Comparison of ENCODE assay signal across 9 mouse cellular contexts in the genomic region with DNA sequence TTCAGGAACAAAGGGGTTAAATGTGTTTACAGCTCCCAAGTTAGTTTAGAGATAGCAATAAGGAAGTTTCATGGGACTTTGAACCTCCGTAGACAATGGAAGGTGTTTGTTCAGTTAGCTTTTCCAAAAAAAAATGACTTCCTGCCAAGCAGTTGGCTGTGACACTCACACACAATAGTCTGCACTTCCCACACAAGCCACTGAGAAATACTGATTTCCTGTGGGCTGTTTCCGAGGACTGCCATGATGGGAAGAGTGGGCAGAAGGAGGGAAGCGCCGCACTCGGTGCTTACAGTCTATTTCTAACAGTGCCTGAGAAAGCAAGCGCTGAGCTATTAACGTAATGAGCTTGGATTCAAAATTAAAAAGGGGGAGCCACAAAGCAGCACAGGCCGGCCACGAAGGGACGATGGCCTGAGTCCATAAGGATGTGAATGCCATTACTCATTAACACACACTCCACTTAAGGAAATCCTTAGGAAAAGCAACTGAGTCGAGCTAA.
DNase-seq lines count a peak whose midpoint lies in the region; ATAC-seq and TF ChIP-seq lines count a peak whose summit lies in the region.
"Had no signal": no experiment of that assay in that cellular context is flagged by ENCODE, and none has a peak within 500 bp of the region (broad histone marks: within the 10 kb centered on the region; RNA-seq: fewer than 3 reads in every experiment).

No protein-coding gene starts in this region.

- no peaks in the 10 kb centered on the region for H3K36me3 ChIP-seq in stomach, postnatal 0 days (ENCODE audit: control insufficient read depth, insufficient read depth, low read length)

- no peak overlapping the region for H3K9ac ChIP-seq in stomach, postnatal 0 days (ENCODE audit: low read length)

- no peak overlapping the region for H3K4me3 ChIP-seq in cortical plate, adult 2 months (ENCODE audit: insufficient read depth, low read length)
- no peak overlapping the region for H3K4me3 ChIP-seq in stomach, postnatal 0 days (ENCODE audit: low read depth, low read length)

- WGBS in stomach, postnatal 0 days: 70% methylated on average over 11 of the region's 11 CpGs

- H3K9me3 ChIP-seq in stomach, postnatal 0 days (ENCODE audit: control insufficient read depth, low read length): no peaks in the 10 kb centered on the region

- intact Hi-C loops in heart, postnatal 25 days (cut with DNase I): no loop called here

- TF ChIP-seq CTCF in cortical plate, adult 2 months (IDR thresholded peaks at IDR 0.05; ENCODE audit: extremely low read depth, insufficient read depth, low read length): no peak
- peak; percentile 5; the same call in 1 of the 2 replicates for TF ChIP-seq CTCF in stomach, postnatal 0 days (IDR thresholded peaks at IDR 0.05; ENCODE audit: low read depth)

- peak overlapping the region; percentile 50; the same call in 1 of the 2 replicates for H3K27ac ChIP-seq in cortical plate, adult 2 months (ENCODE audit: insufficient read depth, low read length)
- H3K27ac ChIP-seq in stomach, postnatal 0 days (replicated peaks): no peak overlapping the region
- H3K27ac ChIP-seq: macrophage had no signal

- H3K27me3 ChIP-seq in stomach, postnatal 0 days (ENCODE audit: control insufficient read depth, insufficient read depth, low read length): no peaks in the 10 kb centered on the region

- peak; percentile 10 for DNase-seq in embryo, embryonic 11 days
- DNase-seq in embryo, embryonic 10.5 days (ENCODE audit: low spot score): no peak
- peak; percentile 6 for DNase-seq in heart, postnatal 25 days (ENCODE audit: low spot score)
- peak; percentile 14 to 27 for DNase-seq in layer of hippocampus, postnatal 10 days (ENCODE audit: low spot score in 2 of 2)
- peak; percentile 17 for DNase-seq in stomach, postnatal 0 days (ENCODE audit: low spot score)
- DNase-seq in spleen, postnatal 36 days (ENCODE audit: low spot score in 2 of 2): no peak

- TF ChIP-seq EP300 in stomach, postnatal 0 days (optimal IDR thresholded peaks at IDR 0.05): no peak

- H3K4me1 ChIP-seq in cortical plate, adult 2 months (ENCODE audit: control insufficient read depth, insufficient read depth, low read length): peaks cover 3% of the 10 kb centered on the region
- no peaks in the 10 kb centered on the region for H3K4me1 ChIP-seq in stomach, postnatal 0 days (replicated peaks; ENCODE audit: control insufficient read depth, insufficient read depth)

- no peak for TF ChIP-seq POLR2A in cortical plate, adult 2 months (IDR thresholded peaks at IDR 0.05; ENCODE audit: extremely low read depth, insufficient read depth, low read length)

- ATAC-seq in stomach, postnatal 0 days (ENCODE audit: low FRiP score, low TSS enrichment): peak; percentile 91
- no peak for ATAC-seq in cerebellum, adult (ENCODE audit: insufficient number of reproducible peaks, low FRiP score, low TSS enrichment)

- H3K4me2 ChIP-seq in stomach, postnatal 0 days (replicated peaks; ENCODE audit: low read depth): no peak overlapping the region

Comparison
In these comparisons a context has a peak if more than half of its experiments do, and no peak if none do; other contexts are left out.
1. DNase-seq: peak in embryo, embryonic 11 days (single experiment), heart, postnatal 25 days (single experiment), layer of hippocampus, postnatal 10 days (2 of 2) and stomach, postnatal 0 days (single experiment); none in embryo, embryonic 10.5 days (single experiment) and spleen, postnatal 36 days (0 of 2).